Mouse (Mus musculus) right cerebral cortex, adult 2 months (tissue): ENCODE measurements around the gene Adam12.

Experiments
- DNase-seq, 2 experiments: peaks; one replicate each; pipeline ENCODE4 v3.0.0; 2021 to 2022; ENCODE audit warnings: low spot score in 2 of 2

Adam12 gene

GRCm38 (mm10) chr7:133872701-133873100, 359.2 kb downstream of the Adam12 start:
- no peak for DNase-seq

GRCm38 (mm10) chr7:133870265-133870664, 361.7 kb downstream of the Adam12 start:
- DNase-seq = no peak

- no peak for DNase-seq
Observed at GRCm38 (mm10) chr7:133863684-133864083, 368.3 kb downstream of the Adam12 start.

- no peak for DNase-seq
Observed at GRCm38 (mm10) chr7:133863151-133863550, 368.8 kb downstream of the Adam12 start.

GRCm38 (mm10) chr7:133862723-133863122, 369.2 kb downstream of the Adam12 start:
- no peak for DNase-seq

- no peak for DNase-seq
Observed at GRCm38 (mm10) chr7:133862233-133862632, 369.7 kb downstream of the Adam12 start.

GRCm38 (mm10) chr7:133859548-133859947, 372.4 kb downstream of the Adam12 start:
- no peak for DNase-seq

GRCm38 (mm10) chr7:133858506-133858905, 373.4 kb downstream of the Adam12 start:
- no peak for DNase-seq

GRCm38 (mm10) chr7:133856278-133856677, 375.7 kb downstream of the Adam12 start:
- peak; percentile 85 to 88 for DNase-seq

- no peak for DNase-seq
Observed at GRCm38 (mm10) chr7:133850735-133851134, 381.2 kb downstream of the Adam12 start.

- DNase-seq = no peak
Observed at GRCm38 (mm10) chr7:133848180-133848579, 383.8 kb downstream of the Adam12 start.

- no peak for DNase-seq
Observed at GRCm38 (mm10) chr7:133847175-133847574, 384.8 kb downstream of the Adam12 start.

GRCm38 (mm10) chr7:133842079-133842478, 389.9 kb downstream of the Adam12 start:
- DNase-seq = no peak

- DNase-seq = peak; percentile 33 to 36
Observed at GRCm38 (mm10) chr7:133839546-133839945, 392.4 kb downstream of the Adam12 start.
